Mouse (Mus musculus) spleen, postnatal 4 days (tissue): ENCODE data around the gene Zfand3.

Experiments
- DNase-seq, 2 experiments: peaks; one replicate each; pipeline ENCODE4 v3.0.0; 2022; ENCODE audit warnings: low spot score in 2 of 2

Gene Zfand3

GRCm38 (mm10) chr17:30192416-30193005, 188.0 kb downstream of the Zfand3 start:
- peak; percentile 10 to 52 for DNase-seq

DNA sequence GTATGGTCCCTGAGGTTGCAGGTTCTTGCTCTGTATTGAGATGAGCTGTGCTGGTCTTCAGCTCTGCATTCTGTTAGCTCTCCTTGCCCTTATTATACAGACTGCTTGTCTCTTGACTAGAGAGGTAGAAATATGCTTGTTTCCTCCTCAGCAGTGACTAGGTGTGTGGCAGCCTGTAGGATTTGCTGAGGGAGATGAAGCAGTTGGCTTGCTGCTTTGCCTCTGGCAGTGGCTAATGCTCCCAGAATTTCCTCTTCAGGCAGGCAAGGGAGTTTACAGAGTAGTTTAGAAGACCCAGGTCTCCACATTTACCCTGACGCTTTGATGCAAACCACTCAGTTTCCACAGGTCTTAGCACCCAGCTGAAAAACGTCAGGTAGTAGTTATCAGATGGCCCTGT, 189.1 kb downstream of the Zfand3 start:
- DNase-seq: peak in 1 of 2 experiments; percentile 34

DNA sequence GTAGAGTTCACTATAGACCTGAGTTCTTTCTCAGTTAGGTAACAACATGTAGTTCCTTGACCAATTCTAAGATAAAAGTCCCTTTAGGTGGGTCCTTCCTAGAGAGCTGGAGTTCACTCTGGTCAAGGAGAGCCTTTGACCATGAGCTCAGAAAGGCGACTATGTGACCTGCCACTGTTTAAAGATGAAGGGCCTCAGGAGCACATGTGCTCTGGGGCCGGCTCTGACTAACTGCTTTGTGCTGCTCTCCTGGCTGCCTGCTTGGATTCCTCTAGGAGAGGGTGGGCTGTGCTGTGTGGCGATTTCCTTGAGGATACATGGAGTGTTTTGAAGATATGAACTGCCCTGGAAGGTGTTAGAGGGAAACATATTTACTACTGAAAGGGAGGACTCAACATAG, 189.6 kb downstream of the Zfand3 start:
- no peak for DNase-seq

- peak; percentile 7 to 51 for DNase-seq
These were observed 190.3 kb downstream of the Zfand3 start for GRCm38 (mm10) chr17:30194629-30195445.

- peak; percentile 8 to 57 for DNase-seq
These were observed 191.2 kb downstream of the Zfand3 start for GRCm38 (mm10) chr17:30195591-30196183.

DNA sequence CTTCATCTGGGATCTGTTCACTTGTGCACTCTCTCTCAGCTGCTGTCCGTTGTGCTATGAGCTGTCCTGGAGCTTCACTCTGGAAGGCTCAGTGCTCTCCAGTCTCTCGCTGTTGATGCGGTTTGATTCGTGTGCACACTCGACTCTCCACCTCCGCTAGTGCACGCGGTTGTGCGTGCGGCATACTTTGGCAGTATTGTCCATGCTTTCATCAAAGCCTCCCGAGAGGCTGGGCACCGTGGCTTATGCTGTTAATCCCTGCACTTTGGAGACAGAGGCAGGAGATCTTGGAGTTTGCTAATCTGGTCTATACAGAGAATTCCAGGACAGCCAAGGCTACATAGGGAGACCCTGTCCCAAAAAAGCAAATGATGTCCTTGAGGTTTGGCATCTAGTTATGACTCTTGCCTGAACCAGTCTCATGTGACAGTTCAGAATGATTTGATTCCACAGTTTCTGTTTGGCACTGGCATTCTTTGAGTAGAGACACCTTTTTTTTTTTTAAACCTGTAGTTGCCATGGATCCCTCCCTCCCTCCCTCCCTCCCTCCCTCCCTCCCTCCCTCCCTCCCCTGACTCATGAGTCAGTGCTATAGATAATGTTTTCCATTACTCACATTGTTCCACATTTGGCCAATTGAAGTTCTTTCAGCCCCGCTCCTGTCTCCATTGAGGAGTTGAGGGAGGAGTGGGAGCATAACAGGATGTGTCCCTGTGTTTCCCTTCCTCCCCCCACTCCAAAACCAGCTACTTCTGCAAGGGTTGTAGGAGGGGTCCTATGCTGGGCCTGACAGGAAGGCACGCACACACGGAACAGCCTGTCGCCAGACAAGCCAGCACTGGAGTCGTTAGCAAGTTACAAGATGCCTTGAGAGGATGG, 192.1 kb downstream of the Zfand3 start:
- peak; percentile 10 to 56 for DNase-seq

DNA sequence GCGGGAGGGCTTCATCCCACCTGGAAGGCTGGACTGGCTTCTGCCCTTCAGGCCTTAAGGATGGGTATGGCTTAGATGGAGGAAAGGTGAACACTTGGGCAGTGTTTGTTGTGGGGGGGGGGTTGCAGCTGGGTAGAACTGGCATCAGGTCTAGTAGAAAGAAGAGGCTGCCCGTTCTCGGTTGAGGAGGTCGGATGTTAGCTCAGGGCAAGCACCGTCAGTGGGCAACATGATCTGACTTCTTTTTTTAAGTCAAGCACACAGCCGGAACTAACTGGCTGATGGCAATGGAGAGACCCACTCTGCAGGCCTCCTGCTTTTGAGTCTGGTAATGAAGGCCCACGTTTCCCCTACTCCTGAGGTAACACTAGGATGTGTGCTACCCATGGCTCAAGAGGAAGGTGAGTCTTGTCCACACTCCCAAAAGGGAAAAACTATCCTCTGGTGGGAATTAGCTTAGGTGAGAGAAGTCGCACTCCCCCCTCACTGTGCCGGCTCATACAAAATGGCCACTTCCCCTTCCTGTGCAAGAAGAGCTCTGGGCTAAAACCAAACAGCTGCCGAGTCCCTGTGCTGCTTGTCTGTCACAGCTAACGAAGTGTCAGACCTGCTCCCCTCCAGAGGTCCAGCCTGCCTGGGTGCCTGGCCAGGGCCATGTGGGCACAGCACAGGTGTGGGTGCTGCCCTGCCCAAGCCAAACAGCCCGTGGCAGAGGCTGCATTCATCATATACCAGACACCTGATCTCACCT, 192.9 kb downstream of the Zfand3 start:
- peak in 1 of 2 experiments; percentile 16 for DNase-seq

DNA sequence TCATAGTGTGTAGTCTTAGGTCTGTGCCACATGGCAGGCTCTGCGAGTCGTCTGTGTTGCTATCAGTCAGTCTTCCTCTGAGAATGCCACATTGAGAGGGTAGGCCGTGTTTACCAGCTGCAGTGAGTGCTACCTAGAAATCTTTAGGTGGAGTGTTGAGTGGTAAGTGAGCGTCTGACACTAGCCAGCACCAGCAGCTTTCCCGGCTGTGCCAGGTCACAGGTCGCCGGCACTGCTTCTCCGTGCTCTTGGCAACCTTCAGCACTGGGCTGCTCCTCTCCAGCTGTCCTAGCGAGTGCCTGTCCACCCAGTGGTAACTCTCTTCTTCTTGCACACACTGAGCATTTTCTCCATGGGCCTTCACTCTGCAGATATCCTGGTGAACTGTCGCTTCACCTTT, 193.9 kb downstream of the Zfand3 start:
- no peak for DNase-seq

DNA sequence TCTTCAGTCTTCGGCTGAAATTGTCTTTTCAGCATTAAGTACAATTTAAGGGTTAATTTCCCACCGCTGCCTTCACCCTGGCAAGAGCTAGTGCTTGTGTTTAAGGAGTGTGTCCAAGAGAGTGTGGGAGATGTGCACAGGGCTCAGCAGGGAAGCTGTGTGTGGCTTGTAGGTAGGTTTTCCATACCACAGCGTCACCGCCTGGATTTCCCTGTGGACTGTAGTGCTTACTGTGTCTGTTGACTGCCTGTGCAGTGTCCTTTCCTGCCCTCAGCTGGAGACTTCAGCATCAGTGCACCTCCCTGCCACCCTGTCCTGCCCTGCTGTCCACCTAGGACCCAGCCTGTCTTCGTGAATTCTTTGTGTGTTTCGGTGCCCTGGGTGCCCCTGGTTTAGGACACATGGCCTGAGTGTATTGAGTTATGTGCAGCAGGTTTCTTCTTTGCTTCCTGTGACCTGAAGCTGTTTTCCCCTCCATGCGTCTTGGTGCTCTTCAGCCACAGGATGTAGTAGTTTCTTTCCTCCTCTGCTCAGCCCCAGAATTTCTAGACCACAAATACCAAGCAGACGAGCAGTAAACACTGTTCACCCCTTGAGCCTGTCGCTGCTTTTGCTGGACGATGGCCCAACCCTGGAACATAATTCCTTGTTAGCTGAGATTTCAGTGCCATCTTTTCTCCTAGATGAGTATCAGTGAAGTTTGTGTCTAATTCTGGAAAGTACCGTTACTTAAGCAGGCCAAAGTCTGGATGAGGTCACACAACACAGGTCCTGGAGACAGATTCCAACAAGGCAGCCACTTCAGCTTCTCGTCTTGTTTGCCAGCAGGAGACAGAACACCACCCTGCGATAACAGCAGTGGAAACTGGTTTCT, 195.1 kb downstream of the Zfand3 start:
- no peak for DNase-seq

GRCm38 (mm10) chr17:30200283-30200682, 195.8 kb downstream of the Zfand3 start:
- no peak for DNase-seq

DNA sequence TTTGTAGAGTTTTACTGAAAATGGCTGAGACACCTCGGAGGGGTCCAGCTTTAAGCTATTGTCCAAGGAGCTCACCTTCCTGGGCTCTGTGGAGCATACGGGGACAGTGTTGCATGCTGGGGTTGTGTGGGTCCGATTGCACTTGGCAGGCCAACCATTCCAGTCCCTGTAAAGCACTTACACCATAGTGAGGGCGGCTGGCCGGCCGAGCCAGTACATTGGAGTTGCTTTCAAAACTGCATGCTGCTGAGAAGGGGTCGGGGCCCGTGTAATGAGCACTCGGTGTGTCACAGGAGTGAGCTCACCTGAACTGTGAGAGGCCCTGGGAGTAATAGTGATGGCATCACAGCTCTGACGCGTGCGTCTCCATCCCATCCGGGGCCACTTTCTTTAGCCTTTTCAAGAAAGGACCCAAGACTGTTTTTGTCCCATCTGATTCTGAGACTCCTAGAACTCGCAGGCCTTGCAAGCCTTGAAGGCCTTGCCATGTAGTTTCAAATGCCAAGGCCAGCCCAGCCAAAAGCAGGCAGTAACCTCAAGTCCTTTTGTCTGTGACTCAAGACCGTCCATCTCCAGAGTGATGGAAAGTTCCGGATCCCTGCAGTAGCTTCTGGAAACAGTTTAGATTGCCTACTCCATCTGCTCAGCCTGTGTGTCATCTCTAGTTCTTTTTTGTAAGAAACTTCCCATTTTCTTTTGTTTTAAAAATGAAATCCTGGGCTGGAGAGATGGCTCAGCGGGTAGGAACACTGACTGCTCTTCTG, 200.7 kb downstream of the Zfand3 start:
- no peak for DNase-seq

GRCm38 (mm10) chr17:30210262-30210661, 205.7 kb downstream of the Zfand3 start:
- DNase-seq: no peak

DNA sequence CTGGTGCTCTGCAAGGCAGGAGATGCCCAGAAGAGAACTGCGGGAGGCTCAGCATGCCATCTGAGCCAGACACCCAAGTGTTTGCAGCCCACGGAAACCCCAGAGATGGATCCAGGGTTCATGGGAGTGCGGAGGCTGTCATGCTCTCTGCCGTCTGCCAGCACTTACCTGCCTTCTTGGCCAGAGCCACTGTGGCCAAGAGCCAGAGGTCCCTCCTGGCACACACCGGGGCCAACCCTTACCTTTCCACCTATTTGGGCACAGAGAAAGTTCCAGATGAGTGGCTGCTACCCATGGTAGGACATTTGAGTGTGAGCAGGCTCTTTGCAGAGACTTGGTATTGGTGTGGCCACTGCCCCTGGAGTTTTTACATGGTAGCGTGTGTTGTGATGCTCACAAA, 206.4 kb downstream of the Zfand3 start:
- DNase-seq: no peak

DNA sequence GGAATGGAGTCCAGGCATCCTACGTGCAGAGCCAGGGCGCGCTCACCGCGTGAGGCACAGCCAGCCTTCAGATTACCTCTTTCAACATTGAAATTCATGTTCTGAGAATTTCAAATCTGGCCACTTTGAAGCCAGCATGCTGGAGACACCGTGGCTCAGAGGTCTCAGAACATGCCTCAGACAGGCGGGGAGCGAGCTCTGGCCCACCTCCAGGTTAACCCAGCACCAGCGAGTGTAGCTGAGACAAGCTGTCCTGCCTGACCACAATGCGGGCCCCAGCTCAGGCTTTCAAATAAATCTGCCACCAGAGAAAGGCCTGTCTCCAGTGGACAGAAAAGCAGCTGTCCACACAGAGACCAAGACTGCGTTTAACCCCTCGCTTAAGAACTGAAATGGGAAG, 208.1 kb downstream of the Zfand3 start:
- DNase-seq: no peak

- DNase-seq: no peak
These were observed 208.8 kb downstream of the Zfand3 start for GRCm38 (mm10) chr17:30213371-30213770.

- no peak for DNase-seq
These were observed 209.9 kb downstream of the Zfand3 start for GRCm38 (mm10) chr17:30214393-30214792.

DNA sequence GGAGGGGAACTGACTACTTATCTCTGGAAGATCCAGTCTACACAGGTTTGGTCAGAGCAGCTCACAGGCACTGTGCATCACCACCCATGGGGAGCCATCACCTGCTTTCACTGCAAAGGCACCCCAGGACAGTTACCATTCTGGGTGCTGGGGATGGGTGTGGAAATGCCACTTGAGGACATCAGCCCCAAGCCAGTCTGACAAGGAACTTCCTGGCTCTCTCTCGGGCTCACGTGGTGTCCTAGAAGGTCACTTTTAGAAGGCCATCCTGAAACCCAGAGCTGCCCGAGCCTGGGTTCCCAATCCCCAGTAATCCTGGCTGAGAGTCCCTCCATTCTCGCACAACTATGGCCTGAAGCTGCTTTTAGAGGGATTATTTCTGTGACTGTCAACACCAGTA, 211.2 kb downstream of the Zfand3 start:
- no peak for DNase-seq

- no peak for DNase-seq
These were observed 217.1 kb downstream of the Zfand3 start for GRCm38 (mm10) chr17:30221677-30222076.

GRCm38 (mm10) chr17:30222361-30222760, 217.8 kb downstream of the Zfand3 start:
- no peak for DNase-seq

- DNase-seq: no peak
These were observed 218.3 kb downstream of the Zfand3 start for GRCm38 (mm10) chr17:30222837-30223236.
